Mouse (Mus musculus): ENCODE results near the gene Por. TPM values are rescaled to one million over a fixed set of nuclear protein-coding genes. Genes with fewer than 3 reads are reported as not detected.
A peak's percentile ranks its signal among the peaks of the same experiment; 100 is the strongest.

Por gene
- polyA plus RNA-seq, 1 experiment from 2014 or later: 67.8 TPM

DNA sequence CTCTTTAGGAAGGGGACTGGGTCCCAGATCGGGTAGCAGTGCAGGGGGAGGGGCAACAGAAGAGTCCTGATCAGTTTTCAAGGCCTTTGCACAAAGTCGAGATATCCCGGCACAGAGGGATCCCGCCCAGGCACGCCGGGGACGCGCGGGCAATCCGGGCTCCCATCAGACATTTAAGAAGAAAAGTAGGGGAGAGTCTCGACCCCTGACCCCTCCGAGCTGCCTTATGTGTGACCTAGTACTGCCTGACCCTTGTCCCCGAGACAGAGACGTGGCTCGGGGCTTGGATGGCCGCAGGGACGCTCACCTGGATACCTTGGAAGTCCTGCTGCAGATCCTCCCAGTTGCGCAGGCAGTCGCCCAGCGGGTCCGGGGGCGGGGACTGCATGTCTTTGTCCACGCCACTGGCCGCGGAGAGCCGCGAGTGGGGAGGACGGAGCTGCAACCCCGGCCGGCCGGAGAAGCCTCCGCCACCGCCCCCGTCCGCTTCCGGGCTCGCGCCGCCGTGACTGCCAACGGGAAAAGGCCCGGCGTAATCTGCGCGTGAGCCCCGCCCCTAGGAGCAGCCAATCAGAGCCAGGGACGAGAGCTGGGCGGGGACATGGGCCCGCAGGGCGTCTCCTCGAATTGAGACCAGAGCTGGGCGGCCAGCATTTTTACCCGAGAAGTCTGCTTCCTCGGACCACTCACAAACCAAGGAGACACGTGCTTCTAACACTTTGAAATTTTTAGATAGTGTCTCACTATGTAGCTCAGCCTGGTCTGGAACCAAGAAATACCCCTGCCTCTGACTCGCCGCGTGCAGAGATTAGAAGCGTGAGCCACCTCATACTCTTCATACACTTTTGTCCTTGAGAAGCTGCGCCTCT, 74.1 kb downstream of the Por start, which contains the start of gene Tmem120a:
Tmem120a (minus strand) TSS at position 708 of the 869 bp plus-strand sequence.
- H3K4me2 ChIP-seq: peak within 1 kb of the TSS; percentile 90
- WGBS: under 1% methylated on average over 60 of the region's 60 CpGs

DNA sequence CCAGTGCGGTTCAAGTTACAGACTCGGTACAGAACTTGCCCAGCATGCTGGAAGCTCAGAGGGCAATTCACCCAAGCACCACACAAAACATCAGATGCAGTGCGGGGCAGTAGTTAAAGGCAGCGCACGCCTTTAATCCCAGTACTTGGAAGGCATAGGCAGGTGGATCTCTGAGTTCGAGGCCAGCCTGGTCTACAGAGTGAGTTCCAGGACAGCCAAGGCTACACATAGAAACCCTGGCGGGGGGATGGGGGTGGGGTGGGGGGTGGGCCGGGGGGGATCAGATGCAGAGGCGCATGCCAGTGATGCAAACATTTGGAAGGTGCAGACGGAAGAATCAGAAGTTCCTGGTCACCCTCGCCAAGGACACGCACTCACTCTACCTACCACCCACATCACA, 74.9 kb downstream of the Por start:
- H3K4me2 ChIP-seq: peak overlapping the region; percentile 90
- H3K27me3 ChIP-seq: no peaks in the 10 kb centered on the region
- 22% methylated on average over 12 of the region's 12 CpGs for WGBS
- peaks cover 4% of the 10 kb centered on the region; the same call in 1 of the 2 replicates for H3K36me3 ChIP-seq
- H3K9me3 ChIP-seq: no peaks in the 10 kb centered on the region
- peak overlapping the region; percentile 59 for H3K27ac ChIP-seq
- no peak for ATAC-seq (ENCODE audit: borderline replicate concordance, extremely low read depth, low FRiP score, low TSS enrichment)
- H3K9ac ChIP-seq: peak overlapping the region; percentile 70
- peaks cover 15% of the 10 kb centered on the region for H3K4me1 ChIP-seq
- peak overlapping the region; percentile 89 for H3K4me3 ChIP-seq

More for the DNA sequence above, 74.1 kb downstream of the Por start, which contains the start of gene Tmem120a:
- Histone ChIP-seq H3K9ac (peak within 1 kb of the TSS; percentile 70), H3K36me3 (peaks cover 4% of the 10 kb centered on the region; the same call in 1 of the 2 replicates), H3K4me1 (peaks cover 15% of the 10 kb centered on the region), H3K27ac (peak within 1 kb of the TSS; percentile 59), H3K27me3 (no peaks in the 10 kb centered on the region), H3K4me3 (peak within 1 kb of the TSS; percentile 89), H3K9me3 (no peaks in the 10 kb centered on the region)
- peak; percentile 95 for ATAC-seq (ENCODE audit: borderline replicate concordance, extremely low read depth, low FRiP score, low TSS enrichment)

GRCm38 (mm10) chr5:135751041-135751440, 81.2 kb downstream of the Por start:
- Histone ChIP-seq H3K36me3 (no peaks in the 10 kb centered on the region), H3K4me3 (no peak overlapping the region), H3K9ac (no peak overlapping the region), H3K27ac (no peak overlapping the region), H3K27me3 (no peaks in the 10 kb centered on the region), H3K4me2 (no peak overlapping the region), H3K4me1 (no peaks in the 10 kb centered on the region), H3K9me3 (no peaks in the 10 kb centered on the region)
- no peak for ATAC-seq (ENCODE audit: borderline replicate concordance, extremely low read depth, low FRiP score, low TSS enrichment)
- WGBS: 89% methylated on average over 1 of the region's 1 CpGs

GRCm38 (mm10) chr5:135751595-135751994, 81.8 kb downstream of the Por start:
- Histone ChIP-seq H3K27ac (no peak overlapping the region), H3K36me3 (no peaks in the 10 kb centered on the region), H3K4me2 (no peak overlapping the region), H3K9me3 (no peaks in the 10 kb centered on the region), H3K27me3 (no peaks in the 10 kb centered on the region), H3K9ac (no peak overlapping the region), H3K4me1 (no peaks in the 10 kb centered on the region), H3K4me3 (no peak overlapping the region)
- no peak for ATAC-seq (ENCODE audit: borderline replicate concordance, extremely low read depth, low FRiP score, low TSS enrichment)
- WGBS: 71% methylated on average over 2 of the region's 2 CpGs

- Histone ChIP-seq H3K4me2 (no peak overlapping the region), H3K9ac (no peak overlapping the region), H3K27ac (no peak overlapping the region), H3K4me1 (no peaks in the 10 kb centered on the region), H3K27me3 (no peaks in the 10 kb centered on the region), H3K9me3 (no peaks in the 10 kb centered on the region), H3K36me3 (no peaks in the 10 kb centered on the region), H3K4me3 (no peak overlapping the region)
- no peak for ATAC-seq (ENCODE audit: borderline replicate concordance, extremely low read depth, low FRiP score, low TSS enrichment)
- WGBS: 55% methylated on average over 3 of the region's 3 CpGs
Observed at GRCm38 (mm10) chr5:135761881-135762280, 92.0 kb downstream of the Por start.

DNA sequence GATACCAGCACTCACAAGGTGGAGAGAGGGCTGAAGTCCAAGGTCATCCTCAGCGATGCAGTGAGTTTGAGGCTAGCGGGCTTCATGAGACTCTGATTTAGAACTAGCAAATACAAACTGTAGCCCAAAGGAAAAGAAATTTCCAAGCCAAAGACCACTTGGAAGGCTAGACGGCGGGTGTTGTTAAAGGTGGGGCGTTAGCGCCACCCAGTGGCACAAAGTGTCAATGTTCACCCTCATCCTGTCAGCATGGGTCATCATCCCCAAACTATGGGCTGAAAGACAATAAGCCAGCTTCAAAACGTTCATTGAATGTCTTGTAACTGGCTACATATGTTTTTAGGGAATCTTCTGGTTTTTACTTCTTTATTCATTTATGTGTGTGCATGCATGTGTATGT, 93.7 kb downstream of the Por start:
- WGBS: 3% methylated on average over 7 of the region's 7 CpGs
- no peaks in the 10 kb centered on the region for H3K9me3 ChIP-seq
- no peak for ATAC-seq (ENCODE audit: borderline replicate concordance, extremely low read depth, low FRiP score, low TSS enrichment)
- H3K4me2 ChIP-seq: no peak overlapping the region
- no peaks in the 10 kb centered on the region for H3K36me3 ChIP-seq
- H3K27ac ChIP-seq: no peak overlapping the region
- H3K27me3 ChIP-seq: no peaks in the 10 kb centered on the region
- H3K4me3 ChIP-seq: no peak overlapping the region
- no peaks in the 10 kb centered on the region for H3K4me1 ChIP-seq
- H3K9ac ChIP-seq: no peak overlapping the region

DNA sequence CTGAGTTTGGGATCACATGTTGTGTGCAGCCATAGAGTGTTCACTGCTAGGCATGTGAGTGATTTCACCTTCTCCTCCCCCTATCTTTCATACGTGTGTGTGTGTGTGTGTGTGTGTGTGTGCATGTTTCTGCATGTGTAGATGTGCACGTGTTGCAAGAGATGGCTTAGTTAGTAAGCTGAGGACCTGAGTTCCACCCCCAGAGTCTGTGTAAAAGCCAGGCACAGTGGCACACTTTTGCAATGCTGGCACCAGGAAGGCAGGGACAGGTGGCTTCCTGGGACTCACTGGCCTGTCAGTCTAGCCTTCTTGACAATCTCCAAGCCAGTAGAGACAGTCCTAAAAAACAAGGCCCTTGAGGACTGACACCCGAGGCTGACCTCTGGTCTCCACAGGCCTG, 95.1 kb downstream of the Por start:
- no peak overlapping the region for H3K4me3 ChIP-seq
- H3K4me2 ChIP-seq: no peak overlapping the region
- no peak for ATAC-seq (ENCODE audit: borderline replicate concordance, extremely low read depth, low FRiP score, low TSS enrichment)
- 45% methylated on average over 3 of the region's 3 CpGs for WGBS
- no peak overlapping the region for H3K27ac ChIP-seq
- no peaks in the 10 kb centered on the region for H3K27me3 ChIP-seq
- H3K9ac ChIP-seq: no peak overlapping the region
- H3K4me1 ChIP-seq: no peaks in the 10 kb centered on the region
- H3K9me3 ChIP-seq: no peaks in the 10 kb centered on the region
- no peaks in the 10 kb centered on the region for H3K36me3 ChIP-seq

GRCm38 (mm10) chr5:135772519-135772918, 102.7 kb downstream of the Por start:
- no peak overlapping the region for H3K27ac ChIP-seq
- WGBS: 35% methylated on average over 3 of the region's 3 CpGs
- no peak for ATAC-seq (ENCODE audit: borderline replicate concordance, extremely low read depth, low FRiP score, low TSS enrichment)
- H3K9me3 ChIP-seq: no peaks in the 10 kb centered on the region
- no peaks in the 10 kb centered on the region for H3K27me3 ChIP-seq
- peaks cover 3% of the 10 kb centered on the region for H3K4me1 ChIP-seq
- no peaks in the 10 kb centered on the region for H3K36me3 ChIP-seq
- no peak overlapping the region for H3K4me3 ChIP-seq
- H3K9ac ChIP-seq: no peak overlapping the region
- no peak overlapping the region for H3K4me2 ChIP-seq

DNA sequence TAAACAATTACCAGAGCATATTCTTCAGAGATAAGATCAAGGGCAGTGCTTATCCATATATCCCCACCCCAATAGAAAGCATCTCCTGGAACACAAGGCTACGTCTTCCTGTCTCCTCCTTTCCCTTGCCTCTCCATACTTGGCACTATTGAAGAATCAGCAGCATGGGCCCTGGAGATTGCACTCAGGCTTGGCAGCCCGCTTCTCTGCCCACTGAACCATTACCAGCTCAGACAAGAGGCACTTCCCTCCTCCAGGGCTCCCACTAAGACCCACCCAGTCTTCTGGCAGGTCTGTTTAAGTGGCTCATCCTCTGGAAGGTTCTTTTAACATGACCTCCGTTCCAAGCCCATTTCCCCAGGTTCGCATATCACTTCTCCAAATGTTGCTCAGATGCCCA, 106.7 kb downstream of the Por start:
- H3K4me2 ChIP-seq: no peak overlapping the region
- no peak for ATAC-seq (ENCODE audit: borderline replicate concordance, extremely low read depth, low FRiP score, low TSS enrichment)
- H3K4me1 ChIP-seq: peaks cover 23% of the 10 kb centered on the region
- H3K27ac ChIP-seq: no peak overlapping the region
- peaks cover under 1% of the 10 kb centered on the region for H3K36me3 ChIP-seq
- no peak overlapping the region for H3K9ac ChIP-seq
- H3K4me3 ChIP-seq: no peak overlapping the region
- 71% methylated on average over 4 of the region's 4 CpGs for WGBS
- H3K9me3 ChIP-seq: no peaks in the 10 kb centered on the region
- no peaks in the 10 kb centered on the region for H3K27me3 ChIP-seq

- Histone ChIP-seq H3K27me3 (no peaks in the 10 kb centered on the region), H3K4me1 (peaks cover 23% of the 10 kb centered on the region), H3K9ac (peak within 1 kb of the TSS; percentile 87), H3K27ac (peak within 1 kb of the TSS; percentile 91), H3K4me3 (peak within 1 kb of the TSS; percentile 75), H3K9me3 (no peaks in the 10 kb centered on the region), H3K36me3 (peaks cover 7% of the 10 kb centered on the region), H3K4me2 (peak within 1 kb of the TSS; percentile 79)
- ATAC-seq (ENCODE audit: borderline replicate concordance, extremely low read depth, low FRiP score, low TSS enrichment): peak; percentile 95
- WGBS: under 1% methylated on average over 44 of the region's 45 CpGs
Observed at GRCm38 (mm10) chr5:135777796-135778470, 108.1 kb downstream of the Por start, which contains the start of gene Styxl1. Gene Styxl1 (minus strand): TSS chr5:135778385.

- peak within 1 kb of the TSS; percentile 87 for H3K9ac ChIP-seq
- H3K27me3 ChIP-seq: no peaks in the 10 kb centered on the region
- H3K4me3 ChIP-seq: peak within 1 kb of the TSS; percentile 75
- peak within 1 kb of the TSS; percentile 79 for H3K4me2 ChIP-seq
- H3K27ac ChIP-seq: peak within 1 kb of the TSS; percentile 91
- WGBS: under 1% methylated on average over 70 of the region's 70 CpGs
- H3K36me3 ChIP-seq: peaks cover 15% of the 10 kb centered on the region
- H3K4me1 ChIP-seq: peaks cover 23% of the 10 kb centered on the region
- ATAC-seq (ENCODE audit: borderline replicate concordance, extremely low read depth, low FRiP score, low TSS enrichment): peak; percentile 97
- no peaks in the 10 kb centered on the region for H3K9me3 ChIP-seq
Observed at GRCm38 (mm10) chr5:135778471-135779445, 108.9 kb downstream of the Por start, which contains the start of gene Mdh2. Gene Mdh2 (plus strand): TSS chr5:135778480.
